ENCODE assay signal across 7 mouse cellular contexts in the genomic region with DNA sequence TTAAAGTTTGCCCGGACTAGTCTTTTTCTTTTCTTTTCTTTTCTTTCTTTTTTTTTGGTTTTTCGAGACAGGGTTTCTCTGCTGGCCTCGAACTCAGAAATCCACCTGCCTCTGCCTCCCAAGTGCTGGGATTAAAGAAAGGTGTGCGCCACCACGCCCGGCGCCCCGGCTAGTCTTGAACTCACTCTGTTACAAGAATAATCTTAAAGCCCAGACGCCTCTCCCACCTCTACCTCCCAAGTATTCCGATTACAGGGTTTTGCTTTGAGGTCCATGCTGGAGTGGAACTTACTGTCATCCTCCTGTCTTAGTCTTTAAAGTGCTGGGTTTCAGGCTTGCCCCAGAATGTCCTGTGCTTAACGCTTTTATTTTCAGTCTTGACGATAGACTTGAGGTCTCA. TPM values are rescaled to one million over a fixed set of nuclear protein-coding genes. Genes with fewer than 3 reads are reported as not detected.
DNase-seq lines count a peak whose midpoint lies in the region; ATAC-seq and TF ChIP-seq lines count a peak whose summit lies in the region.

No protein-coding gene starts in this region.

- peak overlapping the region; percentile 95 for H3K4me2 ChIP-seq in neural tube, embryonic 11.5 days (ENCODE audit: low read depth)
- H3K4me2 ChIP-seq in forebrain, embryonic 11.5 days (ENCODE audit: low read depth, low read length, severe bottlenecking), result peak overlapping the region; percentile 89
- H3K4me2 ChIP-seq in liver, embryonic 11.5 days, result peak overlapping the region; percentile 99
- peak overlapping the region; percentile 85 for H3K4me2 ChIP-seq in stomach, postnatal 0 days (replicated peaks; ENCODE audit: low read depth)

- H3K27ac ChIP-seq in neural tube, embryonic 11.5 days (ENCODE audit: low read depth, low read length), result no peak overlapping the region
- no peak overlapping the region for H3K27ac ChIP-seq in forebrain, embryonic 11.5 days (ENCODE audit: low read depth, low read length)
- H3K27ac ChIP-seq in liver, embryonic 11.5 days (ENCODE audit: low read depth, low read length), result peak overlapping the region; percentile 71; the same call in 1 of the 2 replicates
- H3K27ac ChIP-seq in stomach, postnatal 0 days (replicated peaks), result no peak overlapping the region

- H3K9me3 ChIP-seq in neural tube, embryonic 11.5 days (ENCODE audit: control insufficient read depth, low read length), result no peaks in the 10 kb centered on the region
- no peaks in the 10 kb centered on the region for H3K9me3 ChIP-seq in forebrain, embryonic 11.5 days (ENCODE audit: control insufficient read depth, low read length)
- no peaks in the 10 kb centered on the region for H3K9me3 ChIP-seq in liver, embryonic 11.5 days (ENCODE audit: control insufficient read depth, low read length)
- H3K9me3 ChIP-seq in stomach, postnatal 0 days (ENCODE audit: control insufficient read depth, low read length), result no peaks in the 10 kb centered on the region

- no peak for ATAC-seq in neural tube, embryonic 11.5 days (ENCODE audit: insufficient read depth, low FRiP score, low TSS enrichment)
- ATAC-seq in forebrain, embryonic 11.5 days (replicated peaks; ENCODE audit: low FRiP score), result no peak; the same call in 1 of the 2 replicates
- peak; percentile 10 for ATAC-seq in liver, embryonic 11.5 days (replicated peaks; ENCODE audit: low FRiP score)
- no peak for ATAC-seq in stomach, postnatal 0 days (ENCODE audit: low FRiP score, low TSS enrichment)

- peaks cover 20% of the 10 kb centered on the region for H3K4me1 ChIP-seq in neural tube, embryonic 11.5 days (ENCODE audit: control insufficient read depth, insufficient read depth, low read length)
- H3K4me1 ChIP-seq in forebrain, embryonic 11.5 days (replicated peaks; ENCODE audit: control insufficient read depth, insufficient read depth, low read length), result peaks cover 14% of the 10 kb centered on the region; the same call in 1 of the 2 replicates
- peaks cover 18% of the 10 kb centered on the region for H3K4me1 ChIP-seq in liver, embryonic 11.5 days (replicated peaks; ENCODE audit: control insufficient read depth, insufficient read depth, low read length)
- H3K4me1 ChIP-seq in stomach, postnatal 0 days (replicated peaks; ENCODE audit: control insufficient read depth, insufficient read depth), result peaks cover 5% of the 10 kb centered on the region; the same call in 1 of the 2 replicates

- 57% methylated on average over 12 of the region's 12 CpGs for WGBS in neural tube, embryonic 11.5 days
- WGBS in forebrain, embryonic 11.5 days, result 60% methylated on average over 12 of the region's 12 CpGs
- WGBS in liver, embryonic 11.5 days, result 51% methylated on average over 12 of the region's 12 CpGs
- 59% methylated on average over 12 of the region's 12 CpGs for WGBS in stomach, postnatal 0 days

- no peak for TF ChIP-seq CTCF in stomach, postnatal 0 days (IDR thresholded peaks at IDR 0.05; ENCODE audit: low read depth)

- H3K9ac ChIP-seq in neural tube, embryonic 11.5 days (ENCODE audit: low read length), result peak overlapping the region; percentile 39
- H3K9ac ChIP-seq in forebrain, embryonic 11.5 days (ENCODE audit: low read length), result peak overlapping the region; percentile 74
- peak overlapping the region; percentile 67 for H3K9ac ChIP-seq in liver, embryonic 11.5 days (ENCODE audit: low read depth, low read length)
- H3K9ac ChIP-seq in stomach, postnatal 0 days (ENCODE audit: low read length), result peak overlapping the region; percentile 50

- H3K27me3 ChIP-seq in neural tube, embryonic 11.5 days (ENCODE audit: control insufficient read depth, insufficient read depth, low read length), result no peaks in the 10 kb centered on the region
- H3K27me3 ChIP-seq in forebrain, embryonic 11.5 days (ENCODE audit: control insufficient read depth, insufficient read depth, low read length), result no peaks in the 10 kb centered on the region
- H3K27me3 ChIP-seq in liver, embryonic 11.5 days (replicated peaks; ENCODE audit: control insufficient read depth, insufficient read depth, low read length), result no peaks in the 10 kb centered on the region
- H3K27me3 ChIP-seq in stomach, postnatal 0 days (ENCODE audit: control insufficient read depth, insufficient read depth, low read length), result no peaks in the 10 kb centered on the region

- no peaks in the 10 kb centered on the region for H3K36me3 ChIP-seq in neural tube, embryonic 11.5 days (ENCODE audit: control insufficient read depth, insufficient read depth, low read length)
- no peaks in the 10 kb centered on the region for H3K36me3 ChIP-seq in forebrain, embryonic 11.5 days (ENCODE audit: control insufficient read depth, insufficient read depth, low read length)
- no peaks in the 10 kb centered on the region for H3K36me3 ChIP-seq in liver, embryonic 11.5 days (ENCODE audit: control insufficient read depth, insufficient read depth, low read length)
- no peaks in the 10 kb centered on the region for H3K36me3 ChIP-seq in stomach, postnatal 0 days (ENCODE audit: control insufficient read depth, insufficient read depth, low read length)

- no peak for DNase-seq in neural tube, embryonic 11.5 days (ENCODE audit: low spot score)
- DNase-seq in neural tube, embryonic 10.5 days (ENCODE audit: extremely low spot score, low spot score), result no peak
- no peak for DNase-seq in forebrain, embryonic 11.5 days (ENCODE audit: low spot score)
- no peak for DNase-seq in liver, embryonic 11.5 days (ENCODE audit: low spot score)
- no peak for DNase-seq in stomach, postnatal 0 days (ENCODE audit: low spot score)
- DNase-seq in MN1 (ENCODE audit: low spot score), result no peak
- no peak for DNase-seq in thymus, postnatal 0 days (ENCODE audit: low spot score)

- no peak for TF ChIP-seq EP300 in stomach, postnatal 0 days (optimal IDR thresholded peaks at IDR 0.05)

- H3K4me3 ChIP-seq in neural tube, embryonic 11.5 days (ENCODE audit: low read depth, low read length), result peak overlapping the region; percentile 56
- H3K4me3 ChIP-seq in forebrain, embryonic 11.5 days (ENCODE audit: low read depth, low read length), result peak overlapping the region; percentile 71
- peak overlapping the region; percentile 89 for H3K4me3 ChIP-seq in liver, embryonic 11.5 days (ENCODE audit: low read depth, low read length)
- H3K4me3 ChIP-seq in stomach, postnatal 0 days (ENCODE audit: low read depth, low read length), result peak overlapping the region; percentile 77

RNA-seq across cellular contexts. Expression of a gene that starts 0.6 kb away (rescaled TPM):
- 50.3 and 65.1 TPM in 2 replicates for polyA plus RNA-seq in neural tube, embryonic 11.5 days (2014; fragmentation: Nextera tagmentation; extraction: Ambion mirVana)
- 55.4 and 56.6 TPM in 2 replicates for polyA plus RNA-seq in forebrain, embryonic 11.5 days (2014; fragmentation: Nextera tagmentation; extraction: Ambion mirVana)
- polyA plus RNA-seq in liver, embryonic 11.5 days (2014; fragmentation: Nextera tagmentation; extraction: Ambion mirVana), result 29.3 and 29.7 TPM in 2 replicates
- polyA plus RNA-seq in stomach, postnatal 0 days (2015; fragmentation: Nextera tagmentation; extraction: Ambion mirVana), result 39.7 and 41.4 TPM in 2 replicates
- 31.3 and 32.7 TPM in 2 replicates for polyA plus RNA-seq in thymus, postnatal 0 days (2015; fragmentation: Nextera tagmentation; extraction: Ambion mirVana)

RNA-seq across cellular contexts. Expression of a gene that starts 33.7 kb away (rescaled TPM):
- polyA plus RNA-seq in neural tube, embryonic 11.5 days (2014; fragmentation: Nextera tagmentation; extraction: Ambion mirVana), result 33.7 and 38.0 TPM in 2 replicates
- 44.1 TPM in 2 replicates for polyA plus RNA-seq in forebrain, embryonic 11.5 days (2014; fragmentation: Nextera tagmentation; extraction: Ambion mirVana)
- 63.6 and 67.9 TPM in 2 replicates for polyA plus RNA-seq in liver, embryonic 11.5 days (2014; fragmentation: Nextera tagmentation; extraction: Ambion mirVana)
- 25.3 and 27.9 TPM in 2 replicates for polyA plus RNA-seq in stomach, postnatal 0 days (2015; fragmentation: Nextera tagmentation; extraction: Ambion mirVana)
- polyA plus RNA-seq in thymus, postnatal 0 days (2015; fragmentation: Nextera tagmentation; extraction: Ambion mirVana), result 37.3 and 42.5 TPM in 2 replicates

RNA-seq across cellular contexts. Expression of a gene that starts 41.1 kb away (rescaled TPM):
- 11.1 and 13.4 TPM in 2 replicates for polyA plus RNA-seq in neural tube, embryonic 11.5 days (2014; fragmentation: Nextera tagmentation; extraction: Ambion mirVana)
- 15.7 and 16.4 TPM in 2 replicates for polyA plus RNA-seq in forebrain, embryonic 11.5 days (2014; fragmentation: Nextera tagmentation; extraction: Ambion mirVana)
- 18.5 and 19.4 TPM in 2 replicates for polyA plus RNA-seq in liver, embryonic 11.5 days (2014; fragmentation: Nextera tagmentation; extraction: Ambion mirVana)
- 3.3 and 4.5 TPM in 2 replicates for polyA plus RNA-seq in stomach, postnatal 0 days (2015; fragmentation: Nextera tagmentation; extraction: Ambion mirVana)
- polyA plus RNA-seq in thymus, postnatal 0 days (2015; fragmentation: Nextera tagmentation; extraction: Ambion mirVana), result 8.1 and 8.2 TPM in 2 replicates

RNA-seq across cellular contexts. Expression of a gene that starts 56.5 kb away (rescaled TPM):
- polyA plus RNA-seq in neural tube, embryonic 11.5 days (2014; fragmentation: Nextera tagmentation; extraction: Ambion mirVana), result 1.4 and 1.5 TPM in 2 replicates
- polyA plus RNA-seq in forebrain, embryonic 11.5 days (2014; fragmentation: Nextera tagmentation; extraction: Ambion mirVana), result 0.67 and 1.0 TPM in 2 replicates
- 0.05 and 0.15 TPM in 2 replicates for polyA plus RNA-seq in liver, embryonic 11.5 days (2014; fragmentation: Nextera tagmentation; extraction: Ambion mirVana)
- polyA plus RNA-seq in stomach, postnatal 0 days (2015; fragmentation: Nextera tagmentation; extraction: Ambion mirVana), result 0.21 and 0.30 TPM in 2 replicates
- polyA plus RNA-seq in thymus, postnatal 0 days (2015; fragmentation: Nextera tagmentation; extraction: Ambion mirVana), result 0.04 TPM in 1 of 2 replicates, not detected in the other
